Mouse (Mus musculus): ENCODE measurements around the gene Cbwd1. TPM values are rescaled to one million over a fixed set of nuclear protein-coding genes. Genes with fewer than 3 reads are reported as not detected.
"Not testable (repeated sequence)": the region's sequence is repeated elsewhere in the genome, so short reads cannot be mapped to it uniquely, and the experiment has no call there.

The Cbwd1 gene
- polyA plus RNA-seq, 1 experiment from 2014 or later: 16.0 TPM

DNA sequence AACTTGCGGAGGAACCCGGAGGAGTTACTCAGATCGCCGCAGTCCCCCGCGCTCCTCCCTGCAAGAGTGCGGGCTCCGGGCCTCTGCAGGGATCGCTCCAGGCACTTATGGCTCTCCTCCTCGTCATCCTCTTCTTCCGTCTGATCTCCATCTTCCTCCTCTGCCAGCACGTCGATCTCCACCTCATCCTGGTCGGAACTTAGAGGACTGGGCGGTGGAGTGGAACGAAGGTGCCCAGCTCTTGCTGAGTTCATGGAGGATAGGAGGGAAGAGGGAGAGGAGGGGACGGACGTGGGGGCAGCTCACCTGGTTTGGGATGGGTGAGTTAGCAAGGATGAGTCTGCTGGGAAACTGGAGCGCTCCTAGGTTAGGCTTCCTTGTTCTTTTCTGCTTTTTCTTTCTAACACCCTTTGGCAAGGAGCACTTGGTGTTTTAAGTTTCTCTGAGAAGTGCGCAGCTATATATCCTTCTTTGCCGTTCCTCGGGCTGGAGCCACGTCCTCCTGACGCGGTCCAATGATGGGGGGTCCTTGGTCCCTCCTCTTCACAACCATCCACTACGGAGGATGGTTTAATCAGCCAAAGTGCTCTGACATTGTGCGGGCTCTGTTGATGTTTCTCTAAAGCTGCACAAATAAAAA is 60.7 kb downstream of the Cbwd1 start, which contains the start of gene Foxd4:
Gene Foxd4 (minus strand): TSS at position 617 of the 640 bp plus-strand sequence.
- Histone ChIP-seq H3K27ac (replicated peaks) (no peak within 1 kb of the TSS), H3K27me3 (peaks cover 74% of the 10 kb centered on the region), H3K36me3 (no peaks in the 10 kb centered on the region), H3K4me1 (peaks cover 27% of the 10 kb centered on the region), H3K4me2 (replicated peaks) (peak within 1 kb of the TSS; percentile 82), H3K4me3 (peak within 1 kb of the TSS; percentile 40), H3K9me3 (no peaks in the 10 kb centered on the region), H3K9ac (replicated peaks) (0 out of 2 replicates have a peak within 1 kb of the TSS, but pooled peaks have one; percentile 24)
- WGBS: under 1% methylated on average over 27 of the region's 27 CpGs
- peak; percentile 23; the same call in 1 of the 2 replicates for ATAC-seq (replicated peaks)

DNA sequence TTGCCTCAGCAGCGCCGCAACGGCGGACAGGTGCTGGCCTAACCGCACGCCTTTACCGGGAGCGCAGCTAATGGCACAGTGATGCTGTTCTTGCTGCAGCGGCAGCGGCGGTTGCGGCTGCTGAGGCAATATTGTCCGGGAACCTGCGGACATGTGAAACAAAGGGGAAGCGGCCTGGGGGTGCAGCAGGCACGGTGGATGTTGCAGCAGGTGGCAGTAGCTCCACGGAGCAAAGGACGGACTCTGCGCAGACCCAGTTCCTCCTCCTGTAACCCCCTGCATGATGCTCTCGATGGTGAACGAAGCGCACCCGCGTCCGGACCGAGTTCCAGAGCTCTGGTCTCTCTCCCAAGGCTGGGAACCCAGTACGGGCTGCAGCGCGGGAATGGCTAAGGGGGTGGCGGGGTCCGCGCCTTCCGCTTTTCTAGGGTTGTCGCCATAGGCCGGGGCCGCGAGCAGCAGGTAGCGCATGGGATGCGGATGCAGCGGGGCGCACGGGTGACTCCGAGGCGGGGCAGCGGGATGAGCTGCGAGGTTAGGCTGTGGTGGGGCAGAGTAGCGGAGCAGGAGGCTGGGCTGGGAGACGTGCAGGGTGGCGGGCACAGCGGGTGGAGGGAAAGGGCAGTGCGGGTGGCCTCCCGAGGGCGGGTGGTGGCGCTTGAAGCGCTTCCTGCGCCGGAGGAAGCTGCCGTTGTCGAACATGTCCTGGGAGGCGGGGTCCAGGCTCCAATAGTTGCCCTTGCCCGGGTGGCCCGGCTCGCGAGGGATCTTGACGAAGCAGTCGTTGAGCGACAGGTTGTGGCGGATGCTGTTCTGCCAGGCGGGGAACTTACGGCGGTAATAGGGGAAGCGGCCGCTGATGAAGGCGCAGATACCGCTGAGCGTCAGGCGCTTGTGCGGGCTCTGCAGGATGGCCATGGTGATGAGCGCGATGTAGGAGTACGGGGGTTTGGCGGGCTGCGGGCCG is 61.5 kb downstream of the Cbwd1 start:
- peak overlapping the region; percentile 82 for H3K4me2 ChIP-seq (replicated peaks)
- H3K9ac ChIP-seq (replicated peaks): peak overlapping the region; percentile 24; the same call in 1 of the 2 replicates
- peaks cover 78% of the 10 kb centered on the region for H3K27me3 ChIP-seq

DNA sequence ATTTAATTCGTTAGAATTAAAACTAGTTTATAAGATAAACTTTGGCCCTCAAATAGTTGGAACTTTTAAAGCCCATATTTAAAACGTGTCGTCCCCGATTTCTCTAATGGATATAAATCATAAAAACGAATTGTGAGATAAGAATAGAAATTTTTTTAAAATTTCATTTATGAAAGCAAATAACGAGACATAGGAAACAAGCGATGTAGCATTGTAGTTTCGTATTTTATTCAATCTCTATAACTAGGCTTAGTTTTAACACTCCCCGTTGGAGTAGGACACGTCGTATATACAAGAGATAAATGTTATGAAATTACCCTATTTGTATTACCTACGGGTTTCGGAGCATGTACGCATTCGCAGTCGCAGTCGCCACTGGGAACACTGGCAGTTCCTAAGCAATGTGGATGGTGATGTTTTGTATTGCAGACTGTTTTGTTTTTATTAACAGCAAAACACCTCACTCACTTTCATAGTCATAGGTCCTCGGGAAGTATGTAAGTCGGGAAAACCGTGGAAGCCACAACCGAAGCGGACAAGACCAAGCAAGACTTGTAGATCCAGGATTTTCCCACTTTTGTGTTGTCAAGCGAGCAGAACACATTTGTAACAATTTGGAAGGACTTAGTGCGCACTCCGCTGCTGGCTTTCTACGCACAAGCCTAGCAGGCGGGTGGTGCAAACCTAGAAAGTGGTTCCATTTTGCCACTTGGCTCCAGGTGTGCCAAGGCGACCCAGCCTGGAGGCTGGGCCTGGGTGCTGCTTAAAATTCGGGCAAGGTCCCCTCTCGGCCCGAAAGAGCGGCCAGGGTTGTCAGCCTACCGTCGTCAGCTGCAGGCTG is 62.5 kb downstream of the Cbwd1 start:
- H3K9ac ChIP-seq (replicated peaks): no peak overlapping the region
- no peak overlapping the region for H3K27ac ChIP-seq (replicated peaks)
- peak overlapping the region; percentile 40 for H3K4me3 ChIP-seq
- ATAC-seq (replicated peaks): no peak
- H3K9me3 ChIP-seq: no peaks in the 10 kb centered on the region
- WGBS: 2% methylated on average over 34 of the region's 34 CpGs
- peak overlapping the region; percentile 82 for H3K4me2 ChIP-seq (replicated peaks)
- H3K27me3 ChIP-seq: peaks cover 75% of the 10 kb centered on the region
- H3K36me3 ChIP-seq: no peaks in the 10 kb centered on the region
- peaks cover 27% of the 10 kb centered on the region for H3K4me1 ChIP-seq

More for the DNA sequence above, 61.5 kb downstream of the Cbwd1 start:
- no peak overlapping the region for H3K27ac ChIP-seq (replicated peaks)
- peak; percentile 57 for ATAC-seq (replicated peaks)
- no peaks in the 10 kb centered on the region for H3K36me3 ChIP-seq
- H3K9me3 ChIP-seq: no peaks in the 10 kb centered on the region
- whole genome bisulfite sequencing: 1% methylated on average over 84 of the region's 84 CpGs
- peaks cover 27% of the 10 kb centered on the region for H3K4me1 ChIP-seq
- H3K4me3 ChIP-seq: peak overlapping the region; percentile 40

DNA sequence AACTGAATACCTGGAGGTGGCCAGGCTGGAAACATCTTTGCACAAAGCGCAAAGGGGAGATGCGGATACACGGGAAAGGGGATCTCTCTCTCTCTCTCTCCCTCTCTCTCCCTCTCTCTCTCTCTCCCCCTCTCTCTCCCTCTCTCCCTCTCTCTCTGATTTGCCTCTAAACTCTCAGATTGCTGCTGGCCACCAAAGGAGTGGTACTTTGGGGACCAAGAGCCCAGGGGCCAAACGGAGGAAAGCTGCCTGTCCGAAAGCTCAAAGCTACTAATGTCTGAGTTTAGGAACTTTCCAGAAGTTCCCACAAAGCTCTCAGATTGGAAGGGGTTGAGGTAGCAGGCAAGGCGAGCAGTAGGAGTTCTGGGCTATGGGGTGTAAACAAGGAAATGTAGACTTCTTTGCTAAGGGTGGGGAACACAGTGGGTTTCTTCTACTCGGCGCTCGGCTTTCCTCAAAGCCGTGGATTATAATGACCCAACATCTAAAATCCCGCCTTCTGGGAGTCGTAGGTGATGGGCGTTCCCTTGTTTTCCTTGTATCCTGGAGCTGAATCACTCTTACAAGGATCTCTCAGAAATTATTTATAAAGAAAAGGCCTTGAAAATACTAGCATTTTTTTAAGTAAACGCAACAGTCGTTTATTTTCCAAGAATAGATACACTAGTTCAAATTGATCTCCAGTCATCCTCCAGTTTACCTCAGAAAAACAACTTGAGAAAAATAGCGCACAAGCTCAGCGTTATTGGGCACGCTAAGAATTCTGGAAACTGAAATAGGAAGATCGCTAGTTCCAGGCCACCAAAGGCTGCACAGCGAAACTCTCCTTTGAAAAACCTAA is 63.3 kb downstream of the Cbwd1 start:
- H3K27me3 ChIP-seq: peaks cover 69% of the 10 kb centered on the region
- H3K4me2 ChIP-seq (replicated peaks): no peak overlapping the region
- no peaks in the 10 kb centered on the region for H3K9me3 ChIP-seq
- whole genome bisulfite sequencing: 1% methylated on average over 20 of the region's 20 CpGs
- ATAC-seq (replicated peaks): no peak
- peaks cover 27% of the 10 kb centered on the region for H3K4me1 ChIP-seq
- no peak overlapping the region for H3K27ac ChIP-seq (replicated peaks)
- H3K36me3 ChIP-seq: no peaks in the 10 kb centered on the region
- peak overlapping the region; percentile 8; the same call in 1 of the 2 replicates for H3K4me3 ChIP-seq
- H3K9ac ChIP-seq (replicated peaks): no peak overlapping the region

DNA sequence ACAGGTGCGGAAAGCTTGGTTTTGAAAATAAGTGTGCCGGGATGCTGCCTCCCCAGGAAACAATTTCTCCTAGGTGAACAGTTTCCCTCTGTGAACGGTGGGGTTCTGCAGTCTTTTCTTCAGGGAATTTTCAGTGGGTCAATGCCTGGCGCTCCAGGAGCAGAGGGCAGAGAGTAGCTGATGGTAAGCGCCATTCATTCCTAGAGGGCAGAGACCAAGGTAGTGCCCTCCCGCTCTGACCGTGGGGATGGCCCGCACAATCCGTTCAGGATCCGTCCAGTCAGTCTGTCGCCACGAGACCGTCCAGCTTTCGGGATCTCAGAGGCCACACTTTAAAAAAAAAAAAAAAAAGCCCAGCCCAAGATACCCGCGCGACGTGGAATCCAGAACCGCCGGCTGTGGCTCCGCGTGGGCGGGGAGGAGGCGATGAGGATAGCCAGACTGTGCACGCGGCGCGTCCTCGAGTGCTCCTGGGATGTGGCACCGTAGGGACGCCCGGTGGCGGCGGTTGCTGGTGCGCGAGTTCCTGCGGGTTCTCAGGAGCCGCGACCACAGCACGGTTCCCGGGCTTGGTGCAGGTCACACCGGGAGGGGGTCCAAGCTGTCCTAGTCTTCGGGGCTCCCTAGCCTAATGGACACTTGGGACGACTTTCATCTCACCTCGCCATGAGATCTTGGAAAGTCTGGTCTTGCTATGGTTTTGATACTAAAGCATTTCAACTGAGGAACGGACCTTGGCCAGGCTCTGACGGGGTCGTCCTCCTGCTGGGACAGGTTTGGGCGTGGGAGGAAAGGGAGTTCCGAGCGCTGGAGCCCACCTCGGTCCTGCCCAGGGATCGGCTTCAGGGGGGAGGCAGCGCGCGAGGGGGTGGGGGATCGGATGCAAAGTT is 64.2 kb downstream of the Cbwd1 start:
- Histone ChIP-seq H3K4me2 (replicated peaks) (peak overlapping the region; percentile 15; the same call in 1 of the 2 replicates), H3K36me3 (no peaks in the 10 kb centered on the region), H3K9me3 (no peaks in the 10 kb centered on the region), H3K9ac (replicated peaks) (no peak overlapping the region), H3K4me1 (peaks cover 27% of the 10 kb centered on the region), H3K27ac (replicated peaks) (no peak overlapping the region), H3K4me3 (peak overlapping the region; percentile 8), H3K27me3 (peaks cover 60% of the 10 kb centered on the region)
- WGBS: 1% methylated on average over 57 of the region's 57 CpGs
- ATAC-seq (replicated peaks): no peak

DNA sequence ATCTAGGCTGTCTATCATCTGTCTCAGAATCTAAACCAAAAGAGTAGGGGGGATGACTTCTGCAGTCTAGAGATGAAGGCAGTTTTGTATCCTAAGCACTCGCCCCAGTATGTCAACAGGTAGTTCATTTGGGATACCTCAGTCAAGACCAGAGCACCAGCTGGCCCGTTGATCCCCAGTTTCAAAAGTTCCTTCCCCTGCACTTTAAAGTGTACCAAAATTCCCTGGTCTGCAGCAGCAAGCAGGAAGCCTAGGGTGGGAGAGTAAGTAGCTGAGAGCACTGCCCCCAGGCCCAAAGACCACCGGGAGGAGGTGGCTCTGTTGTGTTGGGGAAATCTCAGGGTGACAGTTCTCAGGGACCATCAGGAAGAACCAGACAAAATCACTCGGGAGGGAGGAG is 64.9 kb downstream of the Cbwd1 start:
- no peaks in the 10 kb centered on the region for H3K9me3 ChIP-seq
- H3K36me3 ChIP-seq: no peaks in the 10 kb centered on the region
- 34% methylated on average over 4 of the region's 4 CpGs for WGBS
- no peak overlapping the region for H3K4me2 ChIP-seq (replicated peaks)
- no peak overlapping the region for H3K4me3 ChIP-seq
- H3K27ac ChIP-seq (replicated peaks): no peak overlapping the region
- H3K9ac ChIP-seq (replicated peaks): no peak overlapping the region
- peaks cover 27% of the 10 kb centered on the region for H3K4me1 ChIP-seq
- no peak for ATAC-seq (replicated peaks)
- H3K27me3 ChIP-seq: peaks cover 53% of the 10 kb centered on the region

DNA sequence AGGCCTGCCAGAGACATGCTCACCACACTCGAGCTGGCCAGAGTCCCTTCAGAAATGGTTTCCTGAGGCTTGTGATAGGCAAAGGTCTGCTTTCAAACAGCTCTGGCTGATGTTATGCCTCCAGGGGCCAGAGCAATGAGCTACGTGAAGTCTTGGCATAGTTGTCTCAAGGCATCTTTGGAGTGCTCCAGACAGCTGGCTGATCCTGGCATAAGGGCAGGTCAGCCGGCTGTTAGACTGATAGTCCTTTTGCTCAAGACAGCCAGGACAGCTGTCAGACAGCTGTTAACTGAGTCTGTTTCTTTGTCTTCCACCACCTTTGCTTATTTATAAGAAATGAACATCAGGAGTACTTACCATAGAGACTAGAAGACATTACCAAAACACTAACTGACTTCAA is 74.5 kb downstream of the Cbwd1 start:
- Histone ChIP-seq H3K27me3 (no peaks in the 10 kb centered on the region), H3K4me3 (no peak overlapping the region), H3K9ac (replicated peaks) (no peak overlapping the region), H3K9me3 (no peaks in the 10 kb centered on the region), H3K4me1 (no peaks in the 10 kb centered on the region), H3K27ac (replicated peaks) (no peak overlapping the region), H3K4me2 (replicated peaks) (no peak overlapping the region), H3K36me3 (no peaks in the 10 kb centered on the region)
- 86% methylated on average over 3 of the region's 3 CpGs for WGBS
- no peak for ATAC-seq (replicated peaks)

DNA sequence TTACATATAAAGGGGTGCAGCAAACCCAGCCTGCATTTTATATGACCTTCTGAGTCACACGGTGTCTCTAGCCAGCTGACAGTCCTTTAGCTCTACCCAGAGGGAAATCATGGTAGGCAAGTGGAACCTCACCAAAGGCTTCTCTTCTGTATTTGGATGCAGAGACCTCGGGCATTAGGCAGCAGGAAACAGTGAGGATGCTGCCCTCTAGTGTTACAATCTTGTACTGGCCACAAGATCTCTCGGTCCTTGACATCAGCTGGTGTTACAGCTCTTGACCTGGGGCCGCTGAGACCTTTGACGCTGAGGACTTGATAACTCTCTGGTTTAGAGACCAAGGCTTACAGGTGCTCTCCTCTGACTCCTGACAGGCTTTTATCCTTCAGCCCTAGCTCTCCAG is 75.9 kb downstream of the Cbwd1 start:
- Histone ChIP-seq H3K27me3 (no peaks in the 10 kb centered on the region), H3K4me3 (no peak overlapping the region), H3K36me3 (no peaks in the 10 kb centered on the region), H3K4me1 (0 out of 2 replicates have a peak, but pooled peaks cover 4% of the 10 kb centered on the region), H3K9ac (replicated peaks) (no peak overlapping the region), H3K4me2 (replicated peaks) (no peak overlapping the region), H3K9me3 (no peaks in the 10 kb centered on the region), H3K27ac (replicated peaks) (no peak overlapping the region)
- 15% methylated on average over 5 of the region's 5 CpGs for WGBS
- 0 out of 2 replicates have a peak, but pooled peaks have one; percentile 19 for ATAC-seq (replicated peaks)

DNA sequence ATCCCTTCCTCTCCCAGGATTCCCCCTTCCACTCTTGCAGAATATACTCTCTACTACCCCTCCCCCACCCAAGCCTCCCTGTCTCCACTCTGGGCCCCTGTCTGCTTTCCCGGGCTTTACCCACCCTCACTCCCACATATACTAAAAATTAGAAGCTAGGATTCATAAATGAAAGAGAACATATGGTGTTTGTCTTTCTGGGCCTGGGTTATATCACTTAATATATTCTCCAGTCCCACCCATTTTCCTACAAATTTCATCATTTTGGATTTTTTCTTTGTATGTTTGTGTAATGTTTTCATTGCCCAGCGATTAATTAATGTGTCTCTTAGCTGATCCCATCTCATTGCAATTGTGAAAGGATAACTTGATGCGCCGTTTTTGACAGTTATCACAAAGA is 80.2 kb downstream of the Cbwd1 start:
- 57% methylated on average over 4 of the region's 4 CpGs for WGBS
- H3K36me3 ChIP-seq: no peaks in the 10 kb centered on the region
- H3K9me3 ChIP-seq: no peaks in the 10 kb centered on the region
- no peak overlapping the region for H3K4me3 ChIP-seq
- no peak overlapping the region for H3K4me2 ChIP-seq (replicated peaks)
- no peak for ATAC-seq (replicated peaks)
- H3K9ac ChIP-seq (replicated peaks): no peak overlapping the region
- H3K27me3 ChIP-seq: no peaks in the 10 kb centered on the region
- 0 out of 2 replicates have a peak, but pooled peaks cover 4% of the 10 kb centered on the region for H3K4me1 ChIP-seq
- H3K27ac ChIP-seq (replicated peaks): no peak overlapping the region

DNA sequence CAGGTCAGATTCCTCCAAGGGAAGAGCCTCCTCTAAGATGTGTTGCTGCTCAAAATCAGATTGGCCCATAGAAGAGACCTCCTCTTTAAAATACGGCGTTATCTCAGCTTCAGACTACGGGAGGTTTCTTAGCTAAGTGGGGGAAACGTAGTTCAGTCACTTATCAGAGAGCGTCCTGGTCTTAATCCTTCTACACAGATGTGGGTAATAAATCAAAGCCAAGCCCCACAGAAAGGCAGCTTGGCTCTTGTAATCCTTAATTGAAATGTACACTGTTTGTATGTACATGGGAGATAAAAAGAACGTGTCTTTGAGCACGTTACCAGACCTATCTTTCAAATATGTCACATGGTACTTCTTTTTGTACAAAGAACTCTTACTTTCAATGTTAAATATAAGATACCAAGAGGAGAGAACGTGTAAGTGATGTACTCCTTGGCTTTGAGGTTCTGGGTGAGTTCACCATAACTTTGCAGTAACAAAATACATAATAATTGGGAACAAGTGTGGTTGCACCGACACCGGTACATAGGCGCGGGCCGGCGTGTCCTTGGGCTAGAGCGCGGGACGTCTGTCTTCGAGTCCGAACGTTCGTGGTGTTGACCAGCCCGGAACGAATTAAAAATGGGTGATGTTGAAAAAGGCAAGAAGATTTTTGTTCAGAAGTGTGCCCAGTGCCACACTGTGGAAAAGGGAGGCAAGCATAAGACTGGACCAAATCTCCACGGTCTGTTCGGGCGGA is 86.1 kb downstream of the Cbwd1 start, which contains the start of gene Gm10053:
Gene Gm10053 (plus strand): TSS at position 558 of the 742 bp plus-strand sequence.
- H3K27ac ChIP-seq (replicated peaks); H3K27me3 ChIP-seq; H3K4me1 ChIP-seq; H3K9ac ChIP-seq (replicated peaks); H3K4me3 ChIP-seq; H3K9me3 ChIP-seq; ATAC-seq (replicated peaks); H3K4me2 ChIP-seq (replicated peaks); H3K36me3 ChIP-seq: not testable (repeated sequence)
- 87% methylated on average over 23 of the region's 26 CpGs for WGBS
